Mouse (Mus musculus): Measurements from ENCODE around the gene Coro2a.
"Not testable (repeated sequence)": the region's sequence is repeated elsewhere in the genome, so short reads cannot be mapped to it uniquely, and the experiment has no call there.

Coro2a gene

DNA sequence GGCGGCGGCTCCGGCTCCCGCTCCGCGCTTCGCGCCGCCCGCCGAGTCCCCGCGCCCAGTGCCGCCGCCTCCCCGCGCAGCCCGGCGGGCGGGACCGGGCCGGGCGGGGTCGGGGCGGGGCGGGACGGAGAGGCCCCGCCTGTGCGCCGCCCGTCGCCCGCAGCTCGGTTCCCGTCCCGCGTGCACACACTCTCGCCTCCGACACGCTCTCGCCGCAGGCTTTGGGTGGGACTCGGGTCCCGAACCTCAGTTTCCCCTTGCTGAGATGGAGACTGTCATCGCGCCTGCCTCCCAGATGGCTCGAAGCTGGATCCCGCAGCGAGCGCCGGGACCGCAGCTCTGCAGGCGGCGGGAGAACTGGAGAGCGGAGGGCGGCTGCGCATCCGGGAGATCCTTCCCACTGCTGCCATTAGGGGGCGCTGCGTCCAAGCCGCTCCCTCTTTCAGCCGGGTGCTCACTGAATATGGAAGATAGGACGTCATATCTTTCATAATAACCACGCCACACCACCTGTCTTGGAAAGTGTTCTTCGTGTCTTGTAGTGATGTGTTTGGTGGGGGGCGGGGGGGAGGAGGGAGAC is at the start of gene Coro2a:
TSS of gene Coro2a (minus strand) at position 359 of the 580 bp plus-strand sequence.
- DNase-seq (ENCODE audit: extremely low spot score): peak; percentile 81

DNA sequence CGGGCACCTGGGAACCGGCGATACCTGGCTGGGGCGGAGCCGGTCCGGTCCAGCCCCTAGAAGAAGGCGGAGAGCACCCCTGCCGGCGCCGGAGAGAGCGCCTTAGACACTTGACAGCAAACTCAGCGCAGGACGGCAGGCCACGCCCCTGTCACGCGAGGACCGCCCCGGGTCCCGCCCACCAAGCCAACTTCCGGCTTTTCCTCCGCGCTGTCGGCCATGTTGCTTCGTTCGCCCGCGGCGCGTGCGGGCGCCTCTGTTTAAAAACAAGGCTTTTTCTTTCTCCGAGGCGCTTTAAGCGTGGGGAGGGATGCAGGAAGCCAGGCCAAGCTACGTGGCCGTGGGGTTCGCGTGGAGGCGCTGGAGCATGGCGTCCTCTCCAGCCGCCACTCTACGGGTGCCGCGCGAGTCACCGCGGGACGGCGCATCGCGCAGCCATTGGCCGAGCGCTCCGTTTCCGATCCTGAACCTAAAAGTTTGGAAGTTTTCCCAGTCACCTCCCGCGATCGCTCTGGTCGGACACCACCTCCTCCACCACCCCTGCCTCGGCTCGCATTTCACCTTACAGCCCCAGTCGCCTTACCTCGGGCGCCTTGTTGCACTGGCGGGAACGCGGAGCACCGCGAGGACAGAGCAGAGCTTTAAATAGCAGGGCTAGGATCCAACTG is 48.2 kb upstream of the Coro2a start, which contains the start of gene Tbc1d2:
TSS of gene Tbc1d2 (minus strand) at position 124 of the 668 bp plus-strand sequence.
- peak; percentile 95 for DNase-seq (ENCODE audit: extremely low spot score)

DNA sequence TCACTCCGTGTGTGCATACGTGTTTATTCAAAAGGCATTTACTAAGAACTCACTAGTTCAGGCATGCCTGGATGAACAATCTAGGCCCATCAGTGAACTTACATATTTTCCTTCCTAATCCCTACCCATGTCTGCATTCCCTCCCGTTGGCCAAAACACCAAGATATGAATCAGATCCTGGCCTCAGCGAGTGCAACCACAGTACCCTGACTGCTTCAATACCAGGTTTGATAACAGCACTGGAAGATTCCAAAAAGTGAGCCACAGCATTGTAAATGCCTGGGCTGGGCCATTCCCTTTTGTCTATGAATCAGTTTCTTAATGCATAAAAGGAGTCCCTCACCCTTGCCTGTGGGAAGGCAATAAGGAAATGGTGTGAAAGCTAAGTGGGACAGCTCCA is 47.2 kb upstream of the Coro2a start:
- no peak for DNase-seq (ENCODE audit: extremely low spot score)

DNA sequence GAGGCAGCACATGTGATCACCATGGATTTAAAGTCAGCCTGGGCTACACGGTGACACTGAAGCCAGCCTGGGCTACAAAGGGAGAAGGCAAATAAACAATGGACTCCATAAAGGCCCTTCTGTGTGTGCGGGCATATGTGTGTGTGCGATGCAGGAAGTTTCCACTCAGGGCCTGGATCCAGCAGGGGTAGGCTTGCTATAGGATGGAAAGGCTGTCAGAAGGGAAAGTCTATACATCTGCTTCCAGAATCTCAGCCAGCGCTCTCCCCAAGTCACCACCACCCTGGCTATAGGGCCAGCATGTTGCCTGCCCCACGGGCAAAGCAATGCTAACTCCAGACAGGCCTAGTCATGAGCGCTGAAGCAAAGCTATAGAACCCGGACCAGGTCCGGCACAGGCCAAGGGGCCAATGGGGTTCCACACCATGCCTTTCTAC is 41.7 kb upstream of the Coro2a start:
- no peak for DNase-seq (ENCODE audit: extremely low spot score)

DNA sequence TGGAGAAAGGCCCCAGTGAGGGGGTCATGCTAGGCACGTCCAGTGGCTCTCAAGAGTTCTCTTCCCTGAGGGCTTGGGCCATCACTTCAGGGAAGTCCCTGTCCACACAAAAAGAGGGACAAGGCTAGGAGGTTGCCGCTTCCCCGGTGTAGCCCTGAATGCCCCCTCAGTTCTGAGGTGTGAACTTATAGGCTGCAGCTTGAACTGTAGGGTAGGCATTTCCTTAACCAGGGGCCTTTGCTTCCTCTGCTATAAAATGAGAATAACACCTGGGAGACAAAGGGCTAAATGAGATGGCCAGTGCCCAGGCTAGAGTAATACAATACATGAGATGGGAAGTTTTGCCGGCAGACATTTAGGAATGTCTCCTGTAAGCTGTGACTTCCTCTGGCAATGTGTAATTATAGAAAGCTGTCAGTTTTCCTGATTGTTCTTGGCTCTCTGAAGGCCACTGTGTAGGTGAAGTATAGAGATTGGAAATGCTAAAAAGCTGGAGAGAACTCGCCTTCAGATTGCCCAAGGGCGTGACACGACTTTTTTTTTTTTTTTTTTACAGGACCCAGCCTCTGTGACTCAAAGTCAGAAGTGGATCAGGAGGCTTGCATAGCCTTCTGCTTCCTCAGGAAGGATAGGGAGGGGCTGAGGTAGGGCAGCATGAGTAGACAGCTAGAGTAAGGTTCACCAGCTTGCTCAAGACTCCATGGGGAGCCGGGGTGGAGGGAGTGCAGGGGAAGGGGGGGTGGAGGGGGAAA is 41.1 kb upstream of the Coro2a start:
- DNase-seq (ENCODE audit: extremely low spot score): no peak

DNA sequence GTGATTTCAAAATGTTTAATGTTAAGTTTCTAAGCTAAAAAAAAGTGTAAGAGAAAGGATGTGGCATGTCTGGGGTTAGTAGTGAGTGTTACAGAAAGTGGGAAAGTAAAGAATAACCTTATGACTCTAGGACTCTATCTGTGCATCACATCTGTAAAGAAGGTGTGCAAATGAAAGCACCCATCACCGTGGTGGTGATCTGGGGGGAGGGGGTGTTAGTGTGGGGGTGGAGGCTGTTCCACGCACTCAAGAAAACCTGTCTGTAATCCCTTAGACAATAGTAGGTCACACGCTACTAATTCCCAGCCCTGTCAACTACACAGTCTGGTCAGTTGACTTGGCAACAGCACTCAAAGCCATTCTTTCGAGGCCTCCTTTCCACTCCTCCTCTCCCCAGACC is 39.3 kb upstream of the Coro2a start:
- no peak for DNase-seq (ENCODE audit: extremely low spot score)

DNA sequence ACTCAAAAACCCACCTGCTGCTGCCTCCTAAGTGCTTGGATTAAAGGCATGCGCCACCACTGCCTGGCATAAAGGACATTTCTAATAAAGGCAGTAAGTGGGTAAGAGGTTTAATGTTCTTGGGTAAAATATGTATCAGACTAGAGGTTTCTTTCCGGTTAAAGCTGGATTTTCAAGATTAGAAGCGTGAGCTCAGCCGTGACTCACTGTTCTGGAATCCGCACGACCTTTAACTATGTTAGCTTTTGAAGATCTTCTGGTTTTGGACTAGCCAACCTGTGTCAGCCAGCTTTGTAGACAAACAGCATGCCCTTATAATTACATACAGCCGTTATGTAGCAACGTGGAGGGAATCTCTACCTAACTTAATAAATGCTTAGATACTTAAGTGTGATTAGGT is 37.9 kb upstream of the Coro2a start:
- DNase-seq (ENCODE audit: extremely low spot score): no peak

DNA sequence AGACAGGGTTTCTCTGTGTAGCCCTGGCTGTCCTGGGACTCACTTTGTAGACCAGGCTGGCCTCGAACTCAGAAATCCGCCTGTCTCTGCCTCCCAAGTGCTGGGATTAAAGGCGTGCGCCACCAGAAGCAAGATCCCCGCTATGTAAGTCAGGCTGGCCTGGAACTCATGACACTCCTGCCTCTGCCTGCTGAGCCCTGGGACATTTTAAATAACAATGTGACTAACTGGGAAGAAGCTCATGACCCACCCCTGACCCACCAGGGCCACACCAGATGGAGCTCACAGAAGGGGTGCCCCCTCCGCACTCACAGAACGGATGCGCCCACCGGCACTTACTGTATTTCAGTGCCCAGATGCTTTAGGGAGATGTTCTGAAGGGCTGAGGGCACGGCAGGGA is 35.2 kb upstream of the Coro2a start:
- not testable (repeated sequence) for DNase-seq (ENCODE audit: extremely low spot score)

DNA sequence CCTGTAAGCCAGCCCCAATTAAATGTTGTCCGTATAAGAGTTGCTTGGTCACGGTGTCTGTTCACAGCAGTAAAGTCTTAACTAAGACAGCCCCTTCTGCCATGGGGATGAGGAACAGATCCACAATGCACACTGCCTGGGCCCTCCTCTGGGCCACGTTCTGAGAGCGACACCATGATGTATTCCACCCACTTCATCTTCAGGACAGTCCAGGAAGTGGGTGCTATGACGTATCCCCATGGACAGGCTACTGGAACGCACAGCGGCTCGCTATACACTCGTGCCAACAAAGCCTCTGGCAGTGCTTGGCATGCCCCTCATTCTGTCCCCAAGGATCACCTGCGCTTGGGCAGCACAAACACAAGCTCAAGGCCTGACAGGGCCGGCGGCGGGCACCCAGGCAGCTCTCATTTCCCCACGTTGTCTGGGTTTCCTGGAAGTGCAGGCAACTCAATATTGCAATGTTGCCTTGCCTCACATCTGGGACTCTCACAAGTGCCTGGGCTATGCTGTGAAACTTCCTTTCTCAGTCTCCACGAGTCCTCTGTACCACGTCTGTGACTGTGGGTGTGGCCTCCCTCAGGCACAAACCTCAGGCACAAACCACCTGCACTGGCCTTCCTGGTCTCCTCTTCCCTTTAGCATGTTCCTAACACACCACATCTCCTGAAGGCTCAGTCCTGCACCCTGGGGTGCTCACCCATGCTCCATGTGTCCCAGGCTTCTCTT is 33.9 kb upstream of the Coro2a start:
- DNase-seq (ENCODE audit: extremely low spot score): no peak

DNA sequence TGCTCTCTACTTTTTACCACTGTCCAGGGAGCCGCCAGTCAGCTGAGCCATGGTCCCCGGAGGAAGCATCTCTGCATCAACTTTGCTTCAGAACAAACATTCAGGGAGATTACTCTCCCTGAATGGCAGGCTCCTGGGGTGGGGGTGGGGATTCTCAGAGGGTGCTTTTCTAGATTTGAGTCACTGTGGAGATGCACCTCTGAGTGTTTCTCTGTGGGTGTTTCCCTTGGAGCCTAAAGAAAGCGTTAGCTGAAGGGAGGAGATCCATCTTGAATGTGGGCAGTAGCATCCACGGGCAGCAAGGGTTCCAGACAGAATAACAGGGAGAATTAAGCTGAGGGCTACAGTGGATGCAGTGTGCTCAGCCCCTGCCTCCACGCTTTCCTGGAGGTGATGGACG is 32.9 kb upstream of the Coro2a start:
- DNase-seq (ENCODE audit: extremely low spot score): no peak

DNA sequence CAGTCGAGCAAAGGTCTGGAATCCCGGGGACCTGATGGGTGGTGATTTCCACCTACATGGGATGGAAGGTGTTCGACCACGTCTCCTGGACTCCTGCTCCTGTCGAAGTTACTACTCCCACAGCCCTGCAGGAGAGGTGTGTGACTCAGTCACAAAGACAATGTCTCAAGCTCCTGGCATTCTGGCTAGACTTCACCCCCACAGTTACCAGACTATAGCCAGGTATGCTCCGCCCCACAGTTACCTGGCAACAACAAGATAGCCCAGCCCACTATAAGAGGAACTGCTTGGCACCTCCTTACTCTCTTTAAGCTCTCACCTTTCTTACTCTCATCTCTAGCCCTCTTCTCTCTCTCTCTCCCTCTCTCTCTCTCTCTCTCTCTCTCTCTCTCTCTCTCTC is 31.6 kb upstream of the Coro2a start:
- not testable (repeated sequence) for DNase-seq (ENCODE audit: extremely low spot score)

DNA sequence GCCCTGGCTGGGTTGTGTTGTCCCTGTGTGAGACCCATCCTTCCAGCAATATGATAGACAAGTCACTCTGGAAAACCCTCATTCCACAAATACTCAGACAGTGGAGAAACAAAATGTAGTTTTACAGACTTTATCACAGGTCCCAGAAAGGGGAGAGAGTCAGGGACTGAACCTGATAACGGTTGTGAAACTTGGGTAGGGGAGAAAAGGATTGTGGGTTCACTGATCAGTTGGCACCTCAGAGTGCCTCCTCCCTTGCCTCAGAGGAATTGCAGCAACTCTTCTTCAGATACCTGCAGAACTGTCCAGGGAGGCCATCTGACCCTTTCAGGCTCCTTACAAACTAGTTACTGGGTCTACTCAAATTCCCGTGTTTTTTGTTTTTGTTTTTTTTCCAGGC is 30.5 kb upstream of the Coro2a start:
- no peak for DNase-seq (ENCODE audit: extremely low spot score)

DNA sequence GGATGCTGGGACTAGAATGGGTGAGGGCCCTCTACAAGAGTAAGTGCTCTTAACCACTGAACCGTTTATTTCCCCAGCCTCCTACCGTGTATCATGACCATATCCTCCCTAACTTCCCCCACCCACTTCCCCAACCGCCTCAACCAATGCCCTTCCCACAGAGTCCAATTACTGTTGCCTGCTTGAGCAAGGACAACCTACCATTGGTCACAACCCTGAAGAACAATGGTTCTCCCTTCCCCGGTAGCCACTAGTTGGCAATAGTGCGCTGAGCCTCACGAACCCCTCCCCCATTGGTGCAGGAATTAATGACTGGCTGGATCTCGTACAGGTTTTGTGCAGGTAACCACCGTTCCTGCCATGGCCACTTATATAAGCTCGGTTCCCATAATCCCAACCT is 28.4 kb upstream of the Coro2a start:
- DNase-seq (ENCODE audit: extremely low spot score): no peak

DNA sequence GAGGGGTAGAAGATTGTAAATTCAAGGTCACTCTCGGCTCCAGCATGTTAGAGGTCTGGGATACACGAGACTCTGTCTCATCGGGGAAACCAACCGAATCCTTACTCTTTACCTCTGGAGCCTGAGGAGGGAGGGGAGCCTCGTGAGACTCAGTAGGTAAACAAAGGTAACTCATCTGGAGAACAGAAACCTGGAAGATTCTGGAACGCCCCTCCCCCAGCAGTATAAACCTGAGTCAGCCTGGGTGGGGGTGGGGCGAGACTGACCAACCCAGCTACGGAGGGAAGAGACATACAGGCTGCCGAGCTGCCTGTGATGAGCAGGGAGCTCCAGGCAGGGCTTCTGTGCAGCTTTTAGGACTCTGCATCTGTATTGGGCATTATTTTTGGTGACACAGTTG is 26.9 kb upstream of the Coro2a start:
- no peak for DNase-seq (ENCODE audit: extremely low spot score)

DNA sequence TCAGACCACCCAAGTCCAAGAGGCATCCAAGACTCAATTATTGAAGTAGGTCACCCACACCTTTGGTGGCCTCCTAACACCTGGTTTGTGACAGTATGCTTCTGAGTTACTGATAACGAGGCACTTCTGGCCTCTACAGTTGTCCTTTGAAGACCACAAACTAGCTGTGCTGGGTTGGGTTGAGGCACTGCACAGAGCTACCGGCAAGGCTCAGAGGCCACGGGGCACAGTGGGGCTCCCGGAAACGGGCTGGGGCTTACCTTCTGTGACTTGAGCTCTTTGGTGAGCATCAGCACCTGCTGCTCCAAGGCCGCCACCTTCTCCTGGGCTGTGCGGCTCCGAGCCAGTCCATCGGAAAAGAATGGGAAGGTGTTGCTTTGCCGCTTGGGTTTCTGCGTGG is 26.1 kb upstream of the Coro2a start:
- no peak for DNase-seq (ENCODE audit: extremely low spot score)

DNA sequence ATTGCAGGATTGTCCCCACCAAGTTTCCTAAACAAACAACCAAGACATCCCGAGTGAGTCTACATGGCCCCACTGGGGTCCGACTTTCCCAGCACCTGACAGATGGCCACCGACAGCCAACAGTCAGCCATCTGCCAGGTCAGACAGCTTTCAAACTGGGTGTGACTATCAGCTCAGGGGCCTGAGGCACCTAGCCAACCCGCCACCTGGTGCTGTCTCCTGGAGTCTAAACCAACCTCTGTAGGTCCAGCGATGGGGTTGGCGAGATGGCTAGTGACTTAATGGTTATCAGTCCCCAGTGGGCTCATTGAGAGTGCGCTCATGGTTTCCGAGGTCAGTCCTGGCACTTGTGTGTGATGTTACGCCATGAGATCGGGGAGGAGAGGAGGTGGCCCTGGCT is 23.1 kb upstream of the Coro2a start:
- no peak for DNase-seq (ENCODE audit: extremely low spot score)

DNA sequence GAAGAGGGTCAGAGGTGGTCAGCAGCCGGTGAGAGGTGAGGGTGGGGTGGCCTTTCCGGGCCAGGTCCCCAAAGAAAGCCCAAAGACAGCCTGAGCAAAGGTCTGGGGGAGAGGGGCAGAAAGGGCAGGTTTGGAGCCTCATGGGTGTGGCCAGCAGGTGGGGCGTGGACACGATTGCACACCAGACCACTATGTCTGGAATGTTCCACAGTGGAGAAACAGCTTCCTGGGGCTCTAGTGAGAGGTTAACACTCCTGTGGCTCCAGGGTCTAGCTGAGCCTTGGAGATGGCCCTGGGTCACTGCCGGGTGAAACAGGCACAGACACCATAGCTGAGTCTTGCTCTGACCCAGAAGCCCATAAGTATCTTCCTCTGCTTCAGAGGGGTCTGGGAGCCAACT is 21.0 kb upstream of the Coro2a start:
- no peak for DNase-seq (ENCODE audit: extremely low spot score)

DNA sequence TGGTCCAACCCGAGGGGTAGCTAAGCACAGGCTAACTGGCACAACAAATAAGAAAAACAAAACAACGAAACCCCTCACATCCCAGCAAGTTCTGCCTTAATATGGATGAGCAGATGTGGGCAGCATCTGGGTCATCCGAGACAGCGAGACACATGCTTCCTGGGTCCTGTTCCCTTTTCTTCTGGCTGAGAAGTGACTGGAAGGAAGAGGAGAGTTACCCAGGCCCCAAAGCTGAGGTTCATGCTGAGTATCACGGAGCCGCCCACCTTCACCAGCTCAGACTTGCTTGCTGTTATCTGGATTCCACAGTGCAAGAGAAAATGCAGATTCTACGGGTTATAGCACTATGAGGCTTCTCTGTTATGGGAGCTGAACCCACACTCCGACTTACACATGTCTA is 18.9 kb upstream of the Coro2a start:
- no peak for DNase-seq (ENCODE audit: extremely low spot score)

DNA sequence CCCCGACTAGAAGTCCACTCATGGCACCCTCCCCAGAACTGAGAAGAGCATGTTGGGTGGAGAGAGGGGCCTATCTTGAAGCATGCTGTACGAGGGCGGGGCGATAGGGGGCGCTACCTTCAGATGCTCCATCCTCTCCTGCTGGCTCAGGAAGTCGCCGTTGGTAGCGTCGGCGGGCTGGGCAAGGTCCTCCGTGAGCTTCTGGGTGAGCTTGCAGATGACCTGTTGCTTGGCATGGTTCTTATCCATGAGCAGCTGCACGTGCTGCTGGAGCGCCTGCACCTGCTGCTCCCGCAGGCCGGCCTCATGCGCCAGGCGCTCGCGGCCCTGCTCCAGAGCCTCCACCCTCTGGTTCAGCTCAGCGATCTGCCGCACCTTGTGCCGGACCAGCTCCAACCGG is 18.3 kb upstream of the Coro2a start:
- DNase-seq (ENCODE audit: extremely low spot score): peak; percentile 44

DNA sequence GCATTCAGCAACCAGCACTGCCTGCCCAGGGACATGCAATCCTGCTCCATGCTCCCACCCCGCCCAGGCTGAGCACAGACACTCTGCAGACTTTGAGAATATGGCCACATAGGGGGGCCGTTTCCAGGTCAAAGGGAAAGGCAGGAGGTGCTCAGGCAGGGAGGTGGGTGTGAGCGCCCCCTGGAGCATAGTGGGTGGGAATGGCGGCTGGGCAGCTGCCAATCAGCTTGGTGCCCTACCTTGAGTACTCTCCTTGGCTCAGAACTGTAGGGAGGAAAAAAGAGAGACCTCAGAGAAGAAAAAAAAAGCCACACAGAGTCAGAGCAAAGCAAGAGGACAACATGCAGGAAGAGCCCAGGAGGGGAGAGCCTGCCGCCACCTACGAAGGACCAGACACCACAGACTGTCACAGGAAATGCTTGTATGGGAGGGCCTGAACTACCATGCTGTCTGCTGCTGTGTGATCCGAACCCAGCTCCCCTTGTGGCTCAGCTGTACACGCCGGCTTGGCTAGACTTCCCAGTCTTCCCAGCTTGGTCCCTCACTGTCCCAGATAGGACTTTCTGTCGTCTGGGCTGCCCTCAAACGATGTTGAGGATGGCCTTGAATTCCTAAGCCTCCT is 16.3 kb upstream of the Coro2a start:
- DNase-seq (ENCODE audit: extremely low spot score): no peak

DNA sequence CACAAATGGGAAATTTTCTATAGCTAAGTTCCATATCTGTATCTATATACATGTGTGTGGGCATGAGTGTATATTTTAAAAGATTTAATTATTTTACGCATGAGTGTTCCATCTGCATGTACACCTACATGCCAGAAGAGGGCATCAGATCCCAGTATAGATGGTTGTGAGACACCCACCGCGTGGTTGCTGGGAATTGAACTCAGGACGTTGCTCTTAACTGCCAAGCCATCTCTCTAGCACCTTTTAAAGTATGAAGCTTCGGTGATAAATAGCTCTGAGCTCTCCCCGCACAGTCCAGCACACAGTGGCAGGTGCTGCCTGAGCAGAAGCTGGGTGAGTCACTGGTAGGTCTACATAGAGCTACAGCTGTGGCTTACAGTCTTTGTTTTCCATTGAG is 15.4 kb upstream of the Coro2a start:
- DNase-seq (ENCODE audit: extremely low spot score): no peak

DNA sequence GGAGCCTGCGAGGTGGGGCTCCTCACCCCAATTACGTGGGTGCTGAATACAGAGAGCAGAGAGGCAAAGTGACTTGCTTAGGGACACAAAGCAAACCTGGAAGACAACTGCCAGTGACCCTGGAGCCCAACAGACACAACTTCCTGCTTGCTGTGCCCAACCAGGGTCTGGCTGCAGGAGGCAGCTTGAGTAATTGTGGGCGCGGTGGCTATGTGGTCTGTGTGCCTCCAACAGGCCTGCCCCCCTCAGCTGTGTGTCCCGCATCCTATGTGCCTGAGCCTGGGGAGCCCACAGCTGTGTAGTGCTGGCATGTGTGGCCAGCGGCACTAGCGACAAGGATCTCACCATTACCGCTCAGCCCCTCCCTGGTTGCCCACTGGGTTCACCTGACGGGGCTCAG is 12.6 kb upstream of the Coro2a start:
- DNase-seq (ENCODE audit: extremely low spot score): no peak
